Mouse (Mus musculus): ENCODE results near the gene Tex48.

Gene Tex48

DNA sequence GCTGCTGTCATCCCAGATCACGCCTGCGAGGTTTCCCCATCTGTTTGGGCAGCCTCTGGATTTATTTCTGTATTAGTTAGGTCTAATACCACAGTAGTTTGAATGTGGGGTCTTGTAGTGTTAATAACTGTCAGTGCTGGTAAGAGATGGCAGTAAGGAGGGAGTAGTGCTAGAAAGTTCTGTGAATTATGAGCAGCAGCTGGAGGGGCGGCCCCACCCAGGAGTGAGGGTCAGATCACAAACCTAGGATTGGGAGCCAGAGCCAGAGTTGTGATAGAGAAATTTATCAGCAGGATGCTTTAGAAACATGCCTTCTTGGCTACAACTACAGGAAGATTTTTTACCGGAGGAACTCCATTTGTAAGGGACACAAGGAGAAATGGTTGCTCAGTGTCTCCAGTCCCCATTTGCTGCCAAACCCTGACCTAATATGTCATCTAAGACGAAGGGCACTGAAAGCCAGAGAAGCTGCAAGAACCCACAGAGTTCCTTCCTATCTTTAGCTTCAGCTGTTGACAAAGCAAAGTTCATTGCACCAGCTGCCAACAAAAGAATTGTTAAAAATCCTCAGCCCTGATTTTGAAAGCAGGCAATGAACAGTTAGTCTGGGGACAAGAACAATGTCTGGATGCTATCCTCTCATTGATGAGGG, 27.6 kb downstream of the Tex48 start:
- DNase-seq = no peak

DNA sequence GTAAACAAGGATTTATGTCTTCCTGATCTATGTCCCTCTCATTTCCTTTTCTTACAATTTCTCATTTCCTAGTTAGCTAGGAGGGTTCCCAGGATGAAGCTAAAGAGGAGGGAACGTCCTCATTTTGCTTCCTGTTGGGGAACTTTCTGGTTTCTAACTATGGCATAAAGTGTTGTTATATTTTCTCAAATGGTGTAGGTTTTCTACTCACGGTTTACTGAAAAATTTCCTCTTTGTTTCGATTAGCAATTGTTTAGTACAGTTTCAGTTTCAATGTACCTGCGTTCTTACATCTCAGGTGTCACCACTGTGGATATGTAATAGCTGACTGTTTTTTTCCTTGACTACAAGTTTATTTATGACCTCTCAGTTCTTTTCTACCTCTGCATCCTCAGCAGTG, 31.7 kb downstream of the Tex48 start:
- no peak for DNase-seq

DNA sequence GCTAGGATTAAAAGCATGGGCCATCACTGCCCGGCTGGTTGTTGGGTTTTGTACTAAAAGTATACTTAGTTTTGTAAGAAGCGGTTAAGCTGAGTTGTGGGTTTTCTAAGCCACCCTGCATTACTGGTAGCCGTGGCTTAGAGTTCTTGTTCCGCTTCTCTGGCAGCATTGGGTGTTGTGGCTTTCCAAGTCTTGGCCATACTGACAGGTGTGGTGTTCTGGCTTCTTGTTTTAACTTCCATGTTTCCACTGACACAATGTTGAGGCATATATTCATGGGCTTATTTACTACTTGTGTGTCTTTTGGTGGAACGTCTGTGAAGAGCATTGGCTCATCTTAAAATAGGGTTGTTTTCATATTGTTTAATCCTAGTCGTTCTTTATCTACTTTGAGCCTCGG, 32.2 kb downstream of the Tex48 start:
- DNase-seq = no peak

DNA sequence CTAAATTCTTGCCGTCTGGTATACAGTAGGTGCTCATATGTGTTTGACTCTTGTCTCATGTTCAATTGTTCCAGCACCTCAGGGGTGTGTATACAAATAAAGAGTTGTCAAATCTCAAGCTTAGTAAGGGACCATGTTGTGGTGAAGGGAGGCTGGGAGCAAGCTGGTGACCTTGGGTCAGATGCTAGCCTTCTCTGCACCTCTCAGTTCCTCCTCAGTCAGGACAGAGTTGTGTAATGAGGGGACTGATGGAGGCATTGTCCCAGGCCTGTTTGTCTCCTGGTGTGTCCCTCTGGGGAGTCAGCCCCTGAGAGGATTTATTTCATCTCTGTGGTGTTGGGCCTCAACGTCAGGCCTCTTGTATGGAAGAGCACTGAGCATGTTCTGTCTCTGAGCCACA, 36.0 kb downstream of the Tex48 start:
- no peak for DNase-seq

DNA sequence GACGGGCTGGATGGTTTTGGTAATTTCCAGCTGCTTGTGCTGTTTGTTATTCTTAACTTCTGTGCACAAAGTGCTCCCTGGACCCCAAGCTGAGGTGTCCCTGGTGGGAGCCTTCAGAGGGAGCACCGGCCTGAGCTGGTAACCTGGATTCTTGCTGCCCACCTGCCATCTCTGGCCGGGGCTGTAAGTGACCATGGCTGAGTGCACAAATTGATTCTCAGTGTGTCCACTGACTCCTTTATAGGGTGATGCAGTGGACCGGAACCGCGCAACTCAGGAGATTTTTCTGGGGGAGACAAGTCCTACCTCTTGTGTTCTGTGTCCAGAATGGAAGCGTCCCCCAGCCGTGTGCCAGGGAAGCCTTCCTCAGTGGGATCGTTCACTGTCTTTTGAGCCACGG, 37.0 kb downstream of the Tex48 start:
- no peak for DNase-seq

DNA sequence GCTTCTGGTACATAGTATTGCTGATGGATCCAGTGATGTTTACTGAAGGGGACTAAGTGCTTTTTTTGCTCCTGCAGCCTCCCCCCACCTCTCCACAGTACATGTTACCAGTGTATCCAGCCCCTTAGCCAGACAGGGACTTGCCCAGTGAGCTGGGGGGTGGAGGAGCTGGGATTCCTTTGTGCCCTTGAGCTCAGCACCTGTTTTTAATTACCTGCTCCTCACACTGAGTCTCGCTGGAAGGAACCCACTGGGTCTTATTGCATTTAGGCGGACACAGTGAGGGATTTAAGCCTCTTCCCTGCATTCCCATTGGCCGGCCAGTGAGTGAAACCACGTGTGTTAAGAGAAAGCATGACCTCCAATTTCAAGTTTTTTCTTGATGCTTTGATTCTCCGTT, 39.6 kb downstream of the Tex48 start:
- DNase-seq = peak; percentile 87

DNA sequence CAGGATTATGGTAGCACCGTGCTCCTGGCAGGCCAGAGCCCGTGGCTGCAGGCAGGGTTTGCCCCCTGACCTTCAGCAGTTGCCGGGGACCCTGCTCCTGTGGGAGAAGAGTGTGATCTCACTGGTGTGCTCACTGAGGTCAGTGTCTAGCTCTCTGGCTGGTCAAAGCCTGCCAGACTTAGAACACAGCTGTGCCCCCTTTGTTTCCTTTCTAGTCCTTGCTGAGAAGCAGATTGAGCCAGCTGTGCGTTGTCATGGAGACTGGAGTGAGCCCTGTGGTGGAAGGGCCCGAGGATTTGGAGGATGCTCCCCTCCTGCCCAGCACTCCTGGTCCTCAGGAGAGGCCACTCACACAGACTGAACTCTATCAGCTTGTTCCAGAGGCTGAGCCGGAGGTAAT, 42.1 kb downstream of the Tex48 start:
- DNase-seq = peak; percentile 71

DNA sequence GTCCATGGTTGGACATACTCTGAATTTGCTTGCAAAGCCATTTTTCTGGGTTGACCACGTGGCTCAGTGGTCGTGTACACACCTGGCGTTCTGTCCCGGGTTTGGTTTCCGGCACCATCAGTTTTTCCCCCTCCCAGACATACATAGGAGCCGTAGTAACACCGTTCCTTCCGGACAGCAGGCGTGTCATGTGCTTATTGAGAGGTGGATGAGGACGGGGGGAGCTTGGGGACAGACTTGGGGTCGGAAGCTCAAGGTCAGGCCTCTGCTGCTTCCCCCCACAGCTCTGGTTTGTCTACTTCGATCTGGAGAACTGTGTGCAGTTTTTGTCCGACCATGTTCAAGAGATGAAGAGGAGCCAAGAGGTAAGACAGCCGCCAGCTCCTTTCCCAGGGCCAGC, 42.6 kb downstream of the Tex48 start:
- DNase-seq = no peak

DNA sequence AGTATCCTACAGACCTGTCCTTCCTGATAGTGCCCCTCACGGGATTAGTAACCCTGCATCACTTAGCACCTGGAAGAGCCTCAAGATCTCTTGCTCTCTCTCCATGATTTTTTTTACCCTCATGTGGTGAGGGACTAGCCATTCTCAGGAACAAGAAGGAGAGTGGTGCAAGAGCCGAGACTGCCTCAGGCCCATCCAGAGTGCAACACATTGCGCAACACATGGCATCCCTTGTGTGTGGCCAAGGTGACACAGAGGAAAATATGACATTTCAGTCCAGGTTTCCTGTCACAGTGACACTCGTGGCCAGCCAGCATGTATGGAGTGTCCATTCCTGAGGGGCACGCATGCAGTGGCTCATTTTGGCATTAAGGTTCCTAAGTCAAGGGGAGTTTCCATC, 49.6 kb downstream of the Tex48 start:
- DNase-seq = no peak

DNA sequence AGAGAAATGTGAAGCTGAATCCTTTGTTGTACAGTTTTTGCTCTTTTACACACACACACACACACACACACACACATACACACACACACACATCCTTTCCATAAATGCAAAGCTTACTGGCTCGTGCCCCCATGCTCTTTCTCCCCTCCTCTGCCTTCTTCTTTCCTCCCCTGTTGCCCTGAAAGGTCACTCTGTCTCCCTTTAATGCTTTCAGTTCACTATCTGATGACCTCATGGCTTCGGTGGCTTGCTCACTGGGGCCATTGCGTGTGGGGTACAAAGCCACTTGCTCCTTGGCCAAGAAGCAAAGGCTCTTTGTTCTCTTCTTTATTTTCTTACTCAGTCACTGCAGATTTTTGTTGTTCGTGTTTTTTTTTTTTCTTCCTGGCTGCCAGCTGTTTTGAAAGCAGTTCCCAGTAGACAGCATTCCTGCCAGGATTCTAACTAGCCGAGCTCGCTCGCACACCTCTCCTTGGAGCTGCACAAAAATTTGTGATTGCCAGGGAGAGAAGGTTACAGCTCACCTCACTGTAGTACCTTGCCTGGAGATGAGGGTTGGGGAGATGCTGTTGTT, 51.9 kb downstream of the Tex48 start:
- DNase-seq = peak; percentile 46

DNA sequence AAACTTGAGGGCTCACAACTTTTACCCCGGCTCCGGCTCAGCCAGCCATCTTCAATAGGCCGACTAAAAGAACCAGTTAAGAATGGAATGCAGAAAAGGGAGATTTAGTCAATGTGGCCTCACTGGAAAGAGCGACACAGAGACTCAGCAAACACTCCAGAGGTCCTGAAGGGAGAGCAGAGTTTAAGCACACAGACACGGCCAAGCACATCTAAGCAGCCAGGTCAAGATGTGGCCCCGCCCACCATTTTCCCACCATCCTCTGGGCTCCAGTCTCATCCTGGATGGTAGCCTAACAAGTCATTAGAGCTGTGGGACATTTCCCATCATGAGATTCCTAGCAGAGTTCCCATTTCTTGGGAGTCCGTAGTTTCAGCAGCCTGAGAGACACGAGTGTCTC, 52.9 kb downstream of the Tex48 start:
- DNase-seq = no peak

DNA sequence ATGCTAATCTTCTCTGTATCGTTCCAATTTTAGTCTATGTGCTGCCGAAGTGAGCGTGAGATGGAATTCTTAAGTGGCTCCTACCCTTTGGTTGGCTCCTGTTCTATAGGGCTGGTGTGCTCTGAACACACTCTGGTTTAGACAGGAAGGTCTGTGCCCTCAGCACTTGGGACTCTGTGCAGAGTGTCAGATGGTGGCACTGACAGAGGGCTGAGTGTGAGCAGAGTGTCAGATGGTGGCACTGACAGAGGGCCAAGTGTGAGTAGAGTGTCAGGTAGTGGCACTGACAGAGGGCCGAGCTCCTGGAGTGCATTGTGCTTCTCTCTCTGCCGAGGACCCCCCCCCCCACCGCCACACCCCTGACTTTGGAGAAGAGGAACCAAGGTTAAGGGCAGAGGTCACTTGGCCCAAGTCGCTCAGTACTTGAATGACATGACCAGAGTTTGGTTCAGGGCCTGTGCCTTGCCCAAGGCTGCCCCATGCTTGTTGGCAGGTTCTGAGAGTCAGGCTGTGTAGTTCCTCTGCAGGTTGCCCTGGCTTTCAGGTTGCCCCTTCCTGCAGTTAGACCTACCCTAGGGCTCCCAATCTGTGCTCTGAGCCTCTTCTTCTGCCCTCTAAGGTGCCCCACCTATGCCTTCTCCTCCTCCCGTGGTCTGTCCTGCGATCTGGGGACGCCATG, 54.4 kb downstream of the Tex48 start:
- no peak for DNase-seq

DNA sequence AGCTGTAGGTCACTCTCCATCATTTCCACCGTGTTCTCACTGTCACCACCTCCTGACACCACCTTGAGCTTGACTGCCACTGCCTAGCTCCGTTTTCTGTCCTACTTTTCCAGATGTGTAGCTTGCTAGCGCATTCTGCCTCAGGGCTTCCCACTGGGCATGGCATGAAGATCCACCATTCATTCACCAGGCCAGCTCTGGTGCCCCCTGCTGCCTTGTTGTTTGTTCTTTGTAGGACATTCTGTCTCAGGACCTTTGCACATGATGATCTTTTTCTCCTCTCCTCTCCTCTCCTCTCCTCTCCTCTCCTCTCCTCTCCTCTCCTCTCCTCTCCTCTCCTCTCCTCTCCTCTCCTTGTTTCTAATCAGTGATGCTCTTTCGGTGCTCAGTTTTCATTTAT, 59.5 kb downstream of the Tex48 start:
- no peak for DNase-seq

DNA sequence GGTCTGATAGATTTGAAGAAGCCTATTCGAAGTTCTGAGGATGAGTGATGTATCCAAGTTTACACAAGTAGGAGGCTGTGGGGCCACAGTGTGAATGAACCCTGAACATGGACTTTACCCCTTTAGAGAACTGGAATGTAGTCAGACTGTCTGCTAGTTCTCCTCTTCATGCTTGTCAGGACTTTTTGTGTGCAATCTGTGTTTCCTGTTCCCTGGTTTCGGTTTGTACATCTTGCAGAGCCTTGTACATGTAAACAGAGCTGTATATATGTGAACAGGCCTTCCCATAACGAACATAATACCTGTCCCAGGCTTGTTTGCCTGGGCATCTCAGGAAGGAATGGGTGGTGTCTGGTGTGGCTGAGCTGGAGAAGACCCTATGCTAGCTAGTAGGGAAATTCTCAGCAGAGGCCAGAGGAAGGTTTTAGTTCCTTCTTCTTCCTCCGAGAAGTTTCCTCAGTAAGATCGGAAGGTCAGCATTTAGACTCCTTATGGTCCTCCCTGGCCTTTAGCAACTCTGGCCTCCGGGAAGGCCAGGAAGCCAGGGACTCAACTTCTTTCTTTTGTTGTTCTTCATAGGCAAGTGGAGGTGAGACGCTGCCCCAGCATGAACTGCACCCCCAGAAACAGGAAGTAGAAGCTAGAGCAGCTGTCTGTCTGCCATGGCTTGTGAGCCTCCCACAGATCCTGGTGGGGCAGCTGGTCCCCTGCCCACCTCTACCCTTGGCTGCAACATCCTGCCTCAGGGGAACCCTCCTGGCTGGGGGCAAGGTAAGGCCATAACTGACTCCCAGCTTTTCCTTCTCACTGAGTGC, 60.2 kb downstream of the Tex48 start:
- no peak for DNase-seq

DNA sequence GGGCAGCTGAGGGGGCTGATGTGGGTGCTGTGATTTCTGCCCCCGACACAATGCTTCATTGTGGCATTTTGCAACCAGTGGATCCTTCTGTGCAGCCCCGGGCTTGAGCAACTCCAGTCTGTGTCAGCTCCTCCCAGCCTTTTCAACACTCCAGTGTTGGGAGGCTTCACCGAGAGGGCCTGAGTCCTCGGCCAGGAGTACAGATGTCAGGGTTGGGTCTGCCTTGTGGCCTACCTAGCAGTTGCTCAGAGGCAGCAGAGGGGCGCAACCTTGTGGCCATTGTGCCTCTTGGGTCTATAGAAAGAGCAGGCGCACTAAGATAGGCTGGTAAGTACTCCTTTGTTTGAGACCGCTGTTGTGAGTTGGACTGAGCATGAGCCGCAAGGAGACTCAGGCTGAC, 62.1 kb downstream of the Tex48 start:
- DNase-seq = no peak

DNA sequence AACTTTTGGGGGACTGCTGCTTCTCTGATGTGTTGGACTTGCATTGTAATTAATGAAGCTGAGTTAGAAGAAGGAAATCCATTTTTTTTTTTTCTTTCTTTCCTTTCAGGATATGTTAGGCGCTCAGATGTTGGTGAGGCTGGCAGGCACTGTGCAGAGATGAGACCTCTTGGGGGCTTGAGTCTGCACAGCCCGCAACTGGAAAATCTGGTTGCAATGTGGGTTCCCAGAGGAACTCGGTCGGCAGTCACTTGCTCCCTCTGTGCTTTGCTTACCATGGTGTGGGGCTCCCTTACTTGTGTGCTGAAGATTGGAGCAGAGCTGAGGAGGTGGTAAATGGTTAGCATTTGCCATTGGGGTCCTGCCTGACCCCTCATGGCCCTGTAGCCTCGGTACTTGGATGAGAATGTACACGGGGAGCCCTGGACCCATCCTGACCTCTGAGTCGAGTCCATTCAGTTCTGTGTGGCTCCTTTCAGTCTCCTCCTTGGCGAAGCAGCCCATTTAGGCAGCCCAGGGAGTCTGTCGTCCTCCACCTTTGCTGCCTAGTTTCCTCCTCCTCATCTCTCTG, 63.0 kb downstream of the Tex48 start:
- DNase-seq = no peak

DNA sequence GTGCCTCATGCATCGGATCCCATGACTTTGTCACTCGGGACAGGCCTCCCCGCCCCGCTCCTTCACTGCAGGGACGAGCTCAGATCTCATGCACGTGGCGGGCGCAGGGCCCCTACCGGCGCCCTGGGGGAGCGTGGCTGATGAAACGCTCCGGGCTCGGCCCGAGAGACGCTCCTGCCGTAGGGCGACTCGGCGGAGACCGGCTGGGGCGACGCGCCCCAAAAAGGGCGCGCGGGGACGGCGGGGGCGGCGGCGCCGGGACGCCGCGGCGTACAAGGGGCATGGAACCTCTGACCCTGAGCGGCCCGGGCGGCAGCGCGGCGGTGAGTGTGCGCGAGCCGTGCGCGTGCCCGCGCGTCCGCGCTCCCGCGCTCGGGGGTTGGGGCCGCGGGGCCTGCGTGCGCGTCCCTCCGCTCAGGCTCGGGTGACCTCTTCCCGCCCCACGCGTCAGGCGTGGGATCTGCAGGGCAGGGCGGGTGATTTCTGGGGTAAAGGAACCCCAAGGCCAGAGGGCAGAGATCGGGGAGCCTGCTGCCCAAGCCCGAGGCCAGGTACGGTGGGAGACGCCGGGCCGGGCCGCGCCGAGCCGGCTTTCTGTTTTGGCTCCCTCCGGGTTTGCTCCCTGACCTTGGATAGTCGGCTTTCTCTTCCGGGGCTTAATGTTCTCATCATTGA, 63.7 kb downstream of the Tex48 start, which contains the start of gene Tmem268:
TSS of gene Tmem268 (plus strand) at position 375 of the 675 bp plus-strand sequence.
- DNase-seq = peak; percentile 88

DNA sequence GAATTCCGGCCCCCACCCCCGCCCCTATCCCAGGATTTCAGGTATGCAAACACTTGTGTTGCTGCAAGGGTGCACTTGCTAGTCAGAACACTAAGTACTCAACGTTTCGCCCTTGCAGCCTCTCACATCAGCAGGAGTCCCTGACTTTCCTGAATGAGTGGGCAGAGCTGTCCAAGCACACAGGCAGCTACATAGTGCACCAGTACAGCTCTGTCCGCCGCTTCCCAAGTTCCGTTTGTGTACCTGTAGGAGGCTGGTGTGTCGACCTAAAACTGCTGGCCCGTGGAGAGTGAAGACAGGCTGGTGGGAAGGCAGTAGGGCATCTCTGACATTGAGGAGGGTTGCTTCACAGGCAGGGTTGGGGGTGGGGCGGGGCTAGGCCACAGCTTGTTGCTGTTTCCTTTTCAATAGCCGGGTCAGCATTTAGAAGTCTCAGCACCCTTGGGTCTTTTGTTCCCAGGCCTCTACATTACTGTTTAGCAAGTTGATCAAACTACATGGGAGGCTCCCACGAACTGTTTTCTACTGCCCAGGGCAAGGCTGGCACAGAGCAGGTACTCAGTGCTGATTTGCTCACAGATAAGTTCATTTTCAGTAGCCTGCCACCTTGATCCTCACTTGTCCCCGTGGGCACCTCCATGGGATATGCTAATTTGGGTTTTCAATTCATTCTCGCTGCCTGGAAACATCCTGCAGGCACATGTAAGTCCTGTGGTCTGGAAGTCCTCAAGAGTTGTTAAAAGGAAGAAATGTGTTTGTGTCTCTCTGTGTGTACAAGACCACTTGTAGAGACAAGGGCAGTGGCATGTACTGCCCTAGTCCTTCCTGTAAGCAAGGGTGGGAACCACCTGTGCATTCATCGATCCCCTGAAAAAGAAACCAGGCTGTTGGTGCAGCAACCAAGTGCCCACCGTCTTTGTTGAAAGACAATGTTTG, 64.8 kb downstream of the Tex48 start:
- DNase-seq = peak; percentile 36
